Mouse (Mus musculus): ENCODE data around the gene Kpna3.

- TF ChIP-seq MAFK (IDR thresholded peaks at IDR 0.05; ENCODE audit: insufficient read depth, low read depth, low read length) (no peak), HCFC1 (IDR thresholded peaks at IDR 0.05; ENCODE audit: borderline replicate concordance, insufficient read depth, low read length) (no peak), ZNF384 (IDR thresholded peaks at IDR 0.05; ENCODE audit: low read depth, low read length) (no peak)
Measured at GRCm38 (mm10) chr14:61413686-61414085, 26.0 kb downstream of the Kpna3 start.
